Mouse (Mus musculus): ENCODE results near the gene Foxn1. TPM values are rescaled to one million over a fixed set of nuclear protein-coding genes. Genes with fewer than 3 reads are reported as not detected.

The Foxn1 gene
- total RNA-seq, 4 experiments from 2014 or later: not detected

GRCm38 (mm10) chr11:78327634-78328511, 58.5 kb downstream of the Foxn1 start, which contains the start of gene Pigs:
Gene Pigs, plus strand, starts transcription at chr11:78328415.
- peak; percentile 97 for DNase-seq (ENCODE audit: low spot score)

DNA sequence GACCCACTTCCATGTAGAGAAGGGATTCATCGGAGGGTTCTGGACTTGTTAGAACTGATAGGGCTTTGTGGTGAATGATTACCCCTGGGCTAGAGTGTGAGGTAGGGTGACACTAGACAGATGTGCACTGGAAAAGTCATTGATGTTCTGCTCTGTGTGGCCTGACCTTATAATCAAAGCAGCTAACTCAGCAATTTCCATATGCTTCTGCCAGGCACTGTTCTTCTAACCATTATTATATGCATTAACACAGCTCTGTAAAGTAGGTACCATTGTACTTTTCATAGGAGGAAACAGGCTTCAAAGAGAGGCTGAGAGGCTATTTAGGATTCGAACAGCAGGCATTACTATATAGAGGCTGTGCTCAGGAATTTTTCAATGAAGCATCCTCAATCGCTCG, 59.1 kb downstream of the Foxn1 start:
- no peak for DNase-seq (ENCODE audit: low spot score)

GRCm38 (mm10) chr11:78324965-78325364, 61.4 kb downstream of the Foxn1 start:
- no peak for DNase-seq (ENCODE audit: low spot score)

GRCm38 (mm10) chr11:78324000-78324785, 62.2 kb downstream of the Foxn1 start:
- DNase-seq (ENCODE audit: low spot score): no peak

DNA sequence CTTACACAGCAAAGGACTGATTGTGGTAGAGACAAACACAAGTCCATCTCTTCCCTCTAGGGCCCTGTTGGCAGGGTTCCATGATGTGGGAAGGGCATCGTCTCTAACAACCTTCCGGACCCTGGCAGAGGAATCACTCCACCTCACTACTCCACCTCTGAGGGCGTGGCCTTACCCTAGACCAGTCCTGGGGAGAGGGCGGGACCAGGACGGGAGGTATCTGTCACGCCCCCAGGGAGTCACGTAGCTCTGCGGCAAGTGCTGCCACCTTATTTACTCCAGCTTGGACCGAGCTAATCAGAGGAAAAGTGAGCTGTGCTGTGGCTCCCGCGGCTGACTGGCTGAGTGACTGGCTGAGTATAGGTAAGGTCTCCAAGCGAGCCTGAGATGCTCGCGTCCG, 63.5 kb downstream of the Foxn1 start, which contains the start of gene Aldoc:
Gene Aldoc, plus strand, starts transcription at position 109 of the 400 bp plus-strand sequence.
- no peak for DNase-seq (ENCODE audit: low spot score)

DNA sequence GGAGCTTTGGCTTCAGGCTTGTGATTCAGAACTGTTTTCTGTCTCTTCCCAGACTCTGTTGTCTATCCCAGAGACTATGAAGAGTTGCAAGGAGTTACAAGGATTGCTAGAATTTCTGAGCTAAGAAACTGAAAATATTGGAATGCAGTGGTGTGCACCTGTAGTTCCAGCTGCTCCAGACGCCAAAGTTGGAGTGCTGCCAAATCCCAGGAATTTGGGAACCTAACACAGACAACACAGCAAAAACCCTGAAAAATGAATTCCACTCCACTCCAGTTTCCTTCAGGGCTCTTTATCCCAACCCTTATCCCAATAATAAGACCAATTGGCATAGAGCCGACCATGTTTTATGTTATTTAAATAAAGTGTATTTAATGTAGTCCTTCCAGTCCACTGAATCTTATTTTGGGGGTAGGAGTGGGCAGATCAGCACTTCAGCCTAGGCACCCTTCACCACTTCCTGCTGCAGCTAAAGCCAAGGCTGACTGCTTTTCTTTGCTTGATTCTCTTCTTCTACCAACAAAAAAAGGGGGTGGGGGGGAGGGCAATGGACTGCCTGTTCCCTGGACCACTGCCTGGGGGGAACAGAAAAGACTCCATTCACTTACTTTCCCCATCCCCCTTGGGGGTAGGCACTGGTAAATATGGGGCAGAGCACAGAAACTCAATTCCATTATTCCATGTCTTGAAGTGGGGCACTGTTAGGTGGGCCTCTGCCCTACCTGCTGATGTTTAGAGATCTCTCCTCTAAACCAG, 64.1 kb downstream of the Foxn1 start:
- DNase-seq (ENCODE audit: low spot score): no peak

DNA sequence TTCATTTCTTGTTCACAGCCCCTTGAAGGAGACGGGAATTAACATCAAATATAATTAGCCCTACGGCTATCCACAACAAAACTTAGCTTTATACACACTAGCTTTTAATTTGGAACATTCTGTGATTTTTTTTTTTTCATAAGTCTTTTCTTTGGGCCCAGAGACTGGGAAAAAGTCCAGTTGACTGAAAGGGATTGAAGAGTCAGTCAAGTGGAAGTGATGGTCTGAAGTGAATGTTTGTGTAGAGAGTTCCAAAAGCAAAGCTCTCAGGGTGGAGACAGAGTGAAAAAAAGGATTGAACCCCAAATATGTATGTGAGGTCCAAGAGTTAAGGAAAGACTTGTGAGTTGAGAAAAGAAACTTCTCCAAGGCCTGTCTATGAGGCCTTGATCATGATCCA, 67.9 kb downstream of the Foxn1 start:
- DNase-seq (ENCODE audit: low spot score): no peak

DNA sequence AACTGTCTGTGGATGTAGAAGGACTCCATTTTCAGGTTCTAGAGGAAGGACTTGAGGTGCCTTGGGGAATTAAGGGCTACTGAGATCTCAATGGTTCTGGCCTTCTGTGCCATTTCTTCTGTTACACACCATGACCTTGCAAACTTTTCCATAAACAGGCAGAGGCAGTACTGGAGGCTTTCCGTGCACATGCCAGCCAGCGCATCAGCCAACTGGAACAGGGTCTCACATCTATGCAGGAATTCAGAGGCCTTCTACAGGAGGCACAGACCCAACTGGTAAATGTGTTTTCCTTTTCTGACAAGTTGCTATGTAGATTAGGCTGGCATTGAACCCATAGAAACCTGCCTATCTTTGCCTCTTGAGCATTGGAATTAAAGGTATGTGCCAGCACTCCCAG, 72.7 kb downstream of the Foxn1 start:
- DNase-seq (ENCODE audit: low spot score): no peak

GRCm38 (mm10) chr11:78310861-78311511, 75.4 kb downstream of the Foxn1 start:
- DNase-seq (ENCODE audit: low spot score): no peak

Other genes starting within 250 kb of the Foxn1 start
- gene Traf4, start 221.0 kb downstream of the Foxn1 start, total RNA-seq (2022): 1 to 10 TPM; 3.4 to 4.3 (median 3.7) TPM
- gene Nek8, start 209.9 kb downstream of the Foxn1 start, total RNA-seq (2022): 1 to 10 TPM; 2.0 to 3.2 (median 2.3) TPM
- 1 to 10 TPM; 2.9 to 7.1 (median 5.0) TPM for gene Tlcd1, start 209.8 kb downstream of the Foxn1 start, total RNA-seq (2022)
- gene Rpl23a, start 203.0 kb downstream of the Foxn1 start, total RNA-seq (2022): 100 to 1,000 TPM; 760 to 870 (median 833) TPM
- 1 to 10 TPM; 6.8 to 8.7 (median 8.1) TPM for gene Rab34, start 198.1 kb downstream of the Foxn1 start, total RNA-seq (2022)
- gene Proca1, start 193.2 kb downstream of the Foxn1 start, total RNA-seq (2022): 1 to 10 TPM in 2 of 4 experiments, under 1 TPM in 2; 0.62 to 1.6 (median 0.98) TPM
- 10 to 100 TPM; 49.8 to 58.7 (median 53.6) TPM for gene Sdf2, start 140.8 kb downstream of the Foxn1 start, total RNA-seq (2022)
- gene Supt6, start 140.6 kb downstream of the Foxn1 start, total RNA-seq (2022): 10 to 100 TPM; 32.6 to 33.8 (median 32.7) TPM
- 100 to 1,000 TPM; 201 to 242 (median 210) TPM for gene 2610507B11Rik, start 124.8 kb downstream of the Foxn1 start, total RNA-seq (2022)
- 1 to 10 TPM in 1 of 4 experiments, under 1 TPM in 3; 0.38 to 1.3 (median 0.61) TPM for gene BC030499, start 95.7 kb downstream of the Foxn1 start, total RNA-seq (2022)
- gene Spag5, start 85.0 kb downstream of the Foxn1 start, total RNA-seq (2022): under 1 TPM; 0.31 to 0.57 (median 0.46) TPM
- gene Aldoc, start 63.6 kb downstream of the Foxn1 start, total RNA-seq (2022): 1 to 10 TPM in 3 of 4 experiments, under 1 TPM in 1; 0.75 to 1.8 (median 1.3) TPM
- 10 to 100 TPM; 24.6 to 27.1 (median 25.1) TPM for gene Pigs, start 58.1 kb downstream of the Foxn1 start, total RNA-seq (2022)
- 1 to 10 TPM; 3.5 to 6.8 (median 4.8) TPM for gene Unc119, start 43.1 kb downstream of the Foxn1 start, total RNA-seq (2022)
- not detected for gene Slc13a2, start 35.7 kb upstream of the Foxn1 start, total RNA-seq (2022)
- gene Slc46a1, start 79.1 kb upstream of the Foxn1 start, total RNA-seq (2022): 1 to 10 TPM; 1.4 to 3.3 (median 1.9) TPM
- under 1 TPM; 0.38 to 0.81 (median 0.48) TPM for gene Sarm1, start 111.2 kb upstream of the Foxn1 start, total RNA-seq (2022)
- gene Vtn, start 112.5 kb upstream of the Foxn1 start, total RNA-seq (2022): 10 to 100 TPM; 14.3 to 19.1 (median 17.1) TPM
- not detected for gene Sebox, start 116.9 kb upstream of the Foxn1 start, total RNA-seq (2022)
- 10 to 100 TPM; 11.2 to 12.9 (median 12.5) TPM for gene Tmem199, start 125.6 kb upstream of the Foxn1 start, total RNA-seq (2022)
- gene Poldip2, start 125.6 kb upstream of the Foxn1 start, total RNA-seq (2022): 100 to 1,000 TPM; 141 to 157 (median 151) TPM
- 10 to 100 TPM; 33.8 to 41.8 (median 37.6) TPM for gene Tnfaip1, start 149.8 kb upstream of the Foxn1 start, total RNA-seq (2022)
- 10 to 100 TPM; 30.3 to 36.6 (median 35.8) TPM for gene Ift20, start 149.8 kb upstream of the Foxn1 start, total RNA-seq (2022)
- 1 to 10 TPM; 3.4 to 5.5 (median 4.3) TPM for gene Tmem97, start 164.2 kb upstream of the Foxn1 start, total RNA-seq (2022)

Measured in heart, adult 8-10 months (tissue).